Mouse (Mus musculus) cerebellum, adult 9-10 months (tissue): ENCODE results near the gene Fbxl20.
"Not testable (repeated sequence)": the region's sequence is repeated elsewhere in the genome, so short reads cannot be mapped to it uniquely, and the experiment has no call there.

Experiments
- DNase-seq: peaks from one replicate; pipeline ENCODE4 v3.0.0; 2022

Gene Fbxl20

GRCm38 (mm10) chr11:98149786-98150624 is at the start of gene Fbxl20:
TSS of gene Fbxl20 (minus strand) at chr11:98150403.
- DNase-seq = peak; percentile 88

DNA sequence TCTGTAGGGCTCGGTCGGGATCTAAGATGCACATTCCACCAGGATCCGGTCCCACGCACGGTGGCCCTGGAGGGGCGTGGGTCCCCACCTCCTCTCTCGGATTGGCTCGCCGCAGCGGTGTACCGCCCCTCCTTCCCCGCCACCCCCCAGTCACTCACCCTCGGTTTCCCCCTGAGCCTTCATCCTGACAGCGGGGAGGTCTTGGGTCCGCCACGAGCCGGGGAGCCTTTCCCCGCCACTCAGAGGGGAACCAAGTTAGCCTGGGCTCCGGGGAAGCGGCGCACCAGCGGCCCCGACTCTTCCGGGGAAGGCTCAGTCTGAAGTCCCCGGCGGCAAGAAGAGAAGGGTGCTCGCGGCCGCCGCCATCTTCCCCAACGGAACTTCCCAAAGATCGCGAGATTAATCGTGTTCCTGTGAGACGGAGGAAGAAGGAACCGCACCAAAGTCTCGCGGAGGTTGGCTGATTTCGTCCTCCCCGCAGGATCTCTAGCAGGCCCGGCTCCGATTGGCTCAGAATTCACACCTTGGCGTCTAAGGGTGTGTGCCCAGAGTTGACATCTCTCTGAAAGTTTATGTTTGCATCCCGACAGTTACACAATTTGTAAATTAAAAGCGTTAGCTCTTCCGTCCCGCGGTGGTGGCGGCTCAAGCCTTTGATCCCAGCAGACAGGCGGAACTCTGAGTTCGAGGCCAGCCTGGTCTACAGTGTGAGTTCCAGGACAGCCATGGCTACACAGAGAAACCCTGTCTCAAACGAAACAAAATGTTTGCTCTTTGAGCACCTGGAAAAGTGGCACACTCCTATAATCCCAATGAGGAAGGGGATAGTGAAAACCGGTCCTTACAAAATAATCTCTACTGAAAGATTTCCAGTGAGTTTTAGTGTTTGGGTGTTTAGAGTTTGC is 43.0 kb upstream of the Fbxl20 start, which contains the start of gene Med1:
TSS of gene Med1 (minus strand) at position 393 of the 905 bp plus-strand sequence.
- DNase-seq = peak; percentile 93

GRCm38 (mm10) chr11:98190820-98191219 is 40.6 kb upstream of the Fbxl20 start:
- no peak for DNase-seq

DNA sequence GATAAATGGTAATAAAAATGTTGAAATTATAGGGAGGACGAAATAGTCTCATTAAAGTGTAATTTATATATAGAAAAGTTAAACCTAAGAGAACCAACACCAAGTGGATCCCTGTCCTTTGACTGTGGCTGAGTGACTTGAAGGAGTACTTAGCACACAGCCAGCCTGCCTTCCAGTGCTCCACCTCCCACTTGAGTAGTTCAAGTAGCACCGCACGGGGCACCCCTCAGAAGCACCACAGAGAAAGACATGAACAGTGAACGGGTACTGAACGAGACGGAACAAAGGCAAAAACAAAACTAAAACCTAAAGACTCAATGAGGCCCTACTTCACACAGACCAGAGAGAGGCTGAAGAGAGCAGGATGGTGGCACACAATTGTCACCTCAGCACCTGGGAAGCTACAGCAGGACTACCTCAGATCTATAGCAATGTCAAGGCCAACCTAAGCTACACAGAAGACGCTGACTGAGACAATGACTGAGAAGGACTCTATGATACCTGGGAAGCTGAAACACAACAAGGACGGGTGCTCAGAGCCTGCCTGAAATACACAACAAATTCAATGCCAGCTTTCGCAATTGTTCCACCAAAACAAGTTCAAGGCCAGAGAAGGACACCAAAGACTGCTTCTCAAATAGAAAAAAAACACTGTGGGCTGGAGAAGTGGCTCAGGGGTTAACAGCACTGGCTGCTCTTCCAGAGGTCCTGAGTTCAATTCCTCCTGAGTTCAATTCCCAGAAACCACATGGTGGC is 37.6 kb upstream of the Fbxl20 start:
- no peak for DNase-seq

GRCm38 (mm10) chr11:98182149-98182548 is 31.9 kb upstream of the Fbxl20 start:
- DNase-seq = not testable (repeated sequence)

- no peak for DNase-seq
Observed at GRCm38 (mm10) chr11:98168400-98168799, 18.2 kb upstream of the Fbxl20 start.

DNA sequence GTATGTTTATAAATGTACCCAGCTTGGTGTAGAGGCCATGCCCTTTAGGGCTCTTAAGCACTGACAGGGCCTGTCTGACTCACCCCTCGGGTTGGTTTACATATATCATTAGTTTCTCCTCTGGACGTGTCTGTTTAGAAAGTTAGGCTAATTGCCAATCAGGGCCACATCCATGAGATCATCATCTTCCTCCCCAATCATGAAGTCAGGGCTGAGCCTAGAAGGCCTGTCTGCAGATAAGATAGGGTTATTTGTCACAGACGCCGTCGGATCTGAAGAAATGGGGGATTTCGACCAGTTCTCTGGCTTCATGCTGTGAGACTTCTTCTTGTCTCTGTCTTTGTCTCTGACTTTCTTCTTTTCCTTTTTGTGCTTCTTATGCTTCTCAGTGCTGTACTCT is 4.9 kb upstream of the Fbxl20 start:
- DNase-seq = no peak

- no peak for DNase-seq
Observed at GRCm38 (mm10) chr11:98150625-98151156, 488 bp upstream of the Fbxl20 start.

DNA sequence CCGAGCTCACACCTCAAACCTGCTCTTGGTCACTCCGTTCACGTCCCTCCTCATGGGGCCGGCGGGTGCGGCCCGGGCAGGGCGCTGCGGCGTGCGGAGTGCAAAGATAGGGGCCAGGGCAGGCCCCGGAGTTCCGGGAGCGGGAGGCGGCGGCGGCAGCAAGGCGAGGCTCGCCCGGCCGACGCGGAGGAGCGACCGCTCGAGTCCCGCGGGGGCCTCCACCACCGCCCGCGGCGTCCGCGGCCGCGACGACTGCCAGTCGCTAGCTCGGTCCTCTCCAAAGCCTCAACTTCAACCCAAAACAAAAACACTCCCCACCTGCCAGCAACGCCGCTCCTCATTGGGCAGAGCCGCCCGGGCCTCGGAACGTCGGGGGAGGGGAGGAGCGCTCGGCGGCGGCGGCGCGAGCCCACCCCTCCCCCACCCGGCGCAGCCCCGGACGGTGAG is 876 bp downstream of the Fbxl20 start:
- peak; percentile 92 for DNase-seq

- peak; percentile 42 for DNase-seq
Observed at GRCm38 (mm10) chr11:98148551-98149301, 1.5 kb downstream of the Fbxl20 start.

DNA sequence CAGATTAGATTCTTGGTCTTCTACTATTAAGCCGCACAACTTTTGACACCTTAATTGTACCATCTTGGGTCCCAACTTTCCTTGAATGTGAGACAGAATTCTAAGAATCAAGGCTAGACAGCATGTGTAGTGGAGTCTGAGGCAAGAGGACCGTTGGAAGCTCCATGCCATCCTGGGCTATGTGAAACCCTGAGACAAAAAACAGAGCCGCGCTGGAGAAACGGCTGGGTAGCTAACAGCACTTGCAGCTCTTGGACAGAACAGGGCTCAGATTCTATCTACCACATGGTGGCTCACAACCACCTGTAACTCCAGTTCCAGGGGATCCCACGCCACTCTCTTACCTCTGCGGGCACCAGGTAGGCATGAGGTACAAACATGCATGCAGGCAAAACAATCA is 4.3 kb downstream of the Fbxl20 start:
- no peak for DNase-seq

DNA sequence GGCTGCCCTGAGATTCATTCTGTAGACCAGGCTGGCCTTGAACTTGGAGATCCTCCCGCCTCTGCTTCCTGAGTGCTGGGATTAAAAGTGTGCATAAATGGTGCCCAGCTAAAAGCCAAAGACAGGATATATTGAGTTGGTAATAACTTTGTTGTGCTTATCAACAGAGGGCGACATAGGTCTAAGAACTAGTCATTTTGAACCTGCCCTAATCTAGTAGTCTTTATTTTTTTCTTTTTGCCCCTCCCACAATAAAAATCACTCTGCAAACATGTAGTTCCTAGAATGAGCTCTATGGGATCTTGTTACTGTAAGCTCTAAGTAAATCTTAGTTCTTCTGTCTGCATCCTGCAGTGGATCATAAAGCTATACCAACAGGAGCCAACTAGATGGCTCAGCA is 7.7 kb downstream of the Fbxl20 start:
- DNase-seq = no peak

DNA sequence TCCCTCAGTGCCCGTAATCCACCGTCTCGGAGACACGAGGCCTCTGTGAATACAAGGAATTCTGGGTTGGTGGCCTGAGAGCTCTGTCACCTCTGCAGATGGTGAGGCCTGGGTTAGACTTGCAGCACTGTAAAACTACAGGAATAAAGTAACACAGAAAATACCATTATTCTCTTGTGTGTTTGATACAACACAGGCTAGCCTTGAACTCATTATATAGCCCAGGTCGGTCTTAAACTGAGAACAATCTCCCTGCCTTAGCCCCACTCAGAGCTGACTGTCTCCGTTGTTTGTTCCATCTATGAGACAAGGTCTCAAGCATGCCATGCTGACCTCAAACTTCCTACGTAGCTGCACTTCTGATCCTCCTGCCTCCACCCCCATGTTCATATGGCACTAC is 11.3 kb downstream of the Fbxl20 start:
- DNase-seq = no peak

- DNase-seq = no peak
Observed at GRCm38 (mm10) chr11:98137836-98138235, 12.4 kb downstream of the Fbxl20 start.

- DNase-seq = no peak
Observed at GRCm38 (mm10) chr11:98134951-98135350, 15.3 kb downstream of the Fbxl20 start.

DNA sequence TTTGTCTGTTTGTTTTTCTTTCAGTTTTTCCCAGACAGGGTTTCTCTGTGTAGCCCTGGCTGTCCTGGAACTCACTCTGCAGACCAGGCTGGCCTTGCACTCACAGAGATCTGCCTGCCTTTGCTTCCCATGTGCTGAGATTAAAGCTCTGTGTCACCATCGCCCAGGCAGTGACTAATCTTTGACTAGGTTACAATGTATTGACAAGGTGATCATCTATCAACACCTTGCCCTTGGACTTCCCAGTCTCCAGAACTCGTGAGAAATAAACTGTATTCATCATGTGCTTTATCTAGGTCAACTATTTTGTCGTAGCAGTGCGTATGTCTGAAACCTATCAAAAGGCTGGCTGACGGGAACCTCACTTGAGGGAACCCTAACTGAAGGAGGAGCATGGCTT is 26.8 kb downstream of the Fbxl20 start:
- DNase-seq = no peak

GRCm38 (mm10) chr11:98114363-98114762 is 35.8 kb downstream of the Fbxl20 start:
- DNase-seq = no peak

DNA sequence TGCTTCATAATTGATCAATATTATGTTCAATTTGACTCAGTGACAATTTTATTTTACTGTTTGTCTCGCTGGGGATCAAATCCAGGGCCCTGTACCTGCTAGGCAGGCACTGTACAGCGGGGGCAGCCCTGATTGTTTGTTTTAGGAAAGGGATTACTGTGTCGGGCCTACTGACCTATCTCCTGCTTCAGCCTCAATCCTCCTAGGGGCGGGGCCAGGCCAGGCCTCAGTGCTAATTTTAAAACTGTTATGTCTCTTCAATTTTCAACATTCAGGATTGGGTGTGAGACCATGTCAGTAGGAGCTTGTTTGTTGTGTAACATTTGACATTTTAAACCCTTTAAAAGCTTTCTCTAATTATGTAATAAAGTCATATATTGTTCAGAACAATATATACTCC is 36.7 kb downstream of the Fbxl20 start:
- no peak for DNase-seq

- no peak for DNase-seq
Observed at GRCm38 (mm10) chr11:98109706-98110105, 40.5 kb downstream of the Fbxl20 start.

DNA sequence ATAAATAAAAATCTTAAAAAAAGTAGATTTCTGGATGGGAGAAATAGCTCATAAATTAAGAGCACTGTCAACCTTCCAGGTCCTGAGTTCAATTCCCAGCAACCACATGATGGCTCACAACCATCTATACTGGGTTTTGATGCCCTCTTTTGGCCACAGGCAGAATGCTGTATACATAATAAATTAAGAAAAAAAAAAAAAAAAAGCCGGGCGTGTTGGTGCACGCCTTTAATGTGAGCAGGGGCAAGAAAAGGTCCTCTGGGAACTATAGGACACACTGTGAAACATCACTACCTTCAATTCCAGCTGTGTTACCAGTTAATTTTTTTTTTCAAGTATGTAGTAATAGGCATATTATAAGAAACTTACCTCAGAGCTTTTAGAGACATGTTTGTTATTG is 48.9 kb downstream of the Fbxl20 start:
- no peak for DNase-seq

- DNase-seq = no peak
Observed at GRCm38 (mm10) chr11:98090583-98090982, 59.6 kb downstream of the Fbxl20 start.

GRCm38 (mm10) chr11:98088224-98088623 is 62.0 kb downstream of the Fbxl20 start:
- no peak for DNase-seq
